Mouse (Mus musculus): ENCODE data around the gene Nova1. TPM values are rescaled to one million over a fixed set of nuclear protein-coding genes. Genes with fewer than 3 reads are reported as not detected.
A peak's percentile ranks its signal among the peaks of the same experiment; 100 is the strongest.

Gene Nova1
- 13.3 and 22.4 TPM in 2 replicates for polyA plus RNA-seq (2016; fragmentation: Nextera tagmentation; extraction: Ambion mirVana)

GRCm38 (mm10) chr12:46818856-46819347 is at the start of gene Nova1:
Gene Nova1, minus strand, starts transcription at chr12:46818929.
- WGBS, result 5% methylated on average over 47 of the region's 68 CpGs

GRCm38 (mm10) chr12:46819348-46820022 is 756 bp upstream of the Nova1 start:
- no peaks in the 10 kb centered on the region for H3K36me3 ChIP-seq
- peak overlapping the region; percentile 100 for H3K27ac ChIP-seq (replicated peaks)
- WGBS, result under 1% methylated on average over 56 of the region's 57 CpGs
- no peaks in the 10 kb centered on the region for H3K9me3 ChIP-seq (replicated peaks)
- H3K4me3 ChIP-seq, result peak overlapping the region; percentile 85
- no peaks in the 10 kb centered on the region for H3K27me3 ChIP-seq (ENCODE audit: low read depth, poor library complexity, severe bottlenecking)
- peak; percentile 98 for DNase-seq (ENCODE audit: low spot score)
- peaks cover 30% of the 10 kb centered on the region for H3K4me1 ChIP-seq

More at GRCm38 (mm10) chr12:46818856-46819347, at the start of gene Nova1:
- peaks cover 33% of the 10 kb centered on the region for H3K4me1 ChIP-seq
- H3K27me3 ChIP-seq (ENCODE audit: low read depth, poor library complexity, severe bottlenecking), result no peaks in the 10 kb centered on the region
- H3K9me3 ChIP-seq (replicated peaks), result no peaks in the 10 kb centered on the region
- peak within 1 kb of the TSS; percentile 100 for H3K27ac ChIP-seq (replicated peaks)
- DNase-seq (ENCODE audit: low spot score), result peak; percentile 85
- peak within 1 kb of the TSS; percentile 85 for H3K4me3 ChIP-seq
- no peaks in the 10 kb centered on the region for H3K36me3 ChIP-seq

- Histone ChIP-seq H3K4me3 (peak overlapping the region; percentile 85), H3K9me3 (replicated peaks) (no peaks in the 10 kb centered on the region), H3K27me3 (ENCODE audit: low read depth, poor library complexity, severe bottlenecking) (no peaks in the 10 kb centered on the region), H3K4me1 (peaks cover 33% of the 10 kb centered on the region), H3K36me3 (no peaks in the 10 kb centered on the region), H3K27ac (replicated peaks) (peak overlapping the region; percentile 100)
- under 1% methylated on average over 60 of the region's 61 CpGs for WGBS
- DNase-seq (ENCODE audit: low spot score), result peak; percentile 75
Observed at GRCm38 (mm10) chr12:46818021-46818855, 491 bp downstream of the Nova1 start.

- 9% methylated on average over 14 of the region's 14 CpGs for WGBS
- Histone ChIP-seq H3K27ac (replicated peaks) (peak overlapping the region; percentile 100), H3K4me3 (peak overlapping the region; percentile 85), H3K27me3 (ENCODE audit: low read depth, poor library complexity, severe bottlenecking) (no peaks in the 10 kb centered on the region), H3K9me3 (replicated peaks) (no peaks in the 10 kb centered on the region), H3K4me1 (peaks cover 33% of the 10 kb centered on the region), H3K36me3 (no peaks in the 10 kb centered on the region)
- no peak for DNase-seq (ENCODE audit: low spot score)
Observed at GRCm38 (mm10) chr12:46817211-46817803, 1.4 kb downstream of the Nova1 start.

- WGBS, result 32% methylated on average over 3 of the region's 3 CpGs
- no peak for DNase-seq (ENCODE audit: low spot score)
Observed at GRCm38 (mm10) chr12:46816291-46816690, 2.4 kb downstream of the Nova1 start.

GRCm38 (mm10) chr12:46815697-46816096 is 3.0 kb downstream of the Nova1 start:
- Histone ChIP-seq H3K27me3 (ENCODE audit: low read depth, poor library complexity, severe bottlenecking) (no peaks in the 10 kb centered on the region), H3K4me3 (peak overlapping the region; percentile 85), H3K9me3 (replicated peaks) (no peaks in the 10 kb centered on the region), H3K27ac (replicated peaks) (peak overlapping the region; percentile 100), H3K4me1 (peaks cover 31% of the 10 kb centered on the region), H3K36me3 (no peaks in the 10 kb centered on the region)
- 68% methylated on average over 5 of the region's 5 CpGs for WGBS
- DNase-seq (ENCODE audit: low spot score), result no peak

More at GRCm38 (mm10) chr12:46816291-46816690, 2.4 kb downstream of the Nova1 start:
- H3K27me3 ChIP-seq (ENCODE audit: low read depth, poor library complexity, severe bottlenecking), result no peaks in the 10 kb centered on the region
- H3K4me3 ChIP-seq, result peak overlapping the region; percentile 85
- no peaks in the 10 kb centered on the region for H3K9me3 ChIP-seq (replicated peaks)
- H3K36me3 ChIP-seq, result no peaks in the 10 kb centered on the region
- H3K27ac ChIP-seq (replicated peaks), result peak overlapping the region; percentile 100
- peaks cover 33% of the 10 kb centered on the region for H3K4me1 ChIP-seq

GRCm38 (mm10) chr12:46814820-46815219 is 3.9 kb downstream of the Nova1 start:
- H3K4me1 ChIP-seq, result peaks cover 23% of the 10 kb centered on the region
- DNase-seq (ENCODE audit: low spot score), result no peak
- no peaks in the 10 kb centered on the region for H3K9me3 ChIP-seq (replicated peaks)
- no peaks in the 10 kb centered on the region for H3K27me3 ChIP-seq (ENCODE audit: low read depth, poor library complexity, severe bottlenecking)
- H3K27ac ChIP-seq (replicated peaks), result no peak overlapping the region
- peak overlapping the region; percentile 85; the same call in 1 of the 2 replicates for H3K4me3 ChIP-seq
- 88% methylated on average over 4 of the region's 4 CpGs for WGBS
- no peaks in the 10 kb centered on the region for H3K36me3 ChIP-seq

- Histone ChIP-seq H3K4me3 (no peak overlapping the region), H3K36me3 (peaks cover 11% of the 10 kb centered on the region; the same call in 1 of the 2 replicates), H3K9me3 (replicated peaks) (no peaks in the 10 kb centered on the region), H3K27me3 (ENCODE audit: low read depth, poor library complexity, severe bottlenecking) (no peaks in the 10 kb centered on the region), H3K4me1 (no peaks in the 10 kb centered on the region), H3K27ac (replicated peaks) (no peak overlapping the region)
- DNase-seq (ENCODE audit: low spot score), result no peak
- WGBS, result 93% methylated on average over 1 of the region's 1 CpGs
Observed at GRCm38 (mm10) chr12:46801311-46801710, 17.4 kb downstream of the Nova1 start.

GRCm38 (mm10) chr12:46782301-46783280 is 36.1 kb downstream of the Nova1 start:
- Histone ChIP-seq H3K4me1 (no peaks in the 10 kb centered on the region), H3K27me3 (ENCODE audit: low read depth, poor library complexity, severe bottlenecking) (no peaks in the 10 kb centered on the region), H3K4me3 (no peak overlapping the region), H3K9me3 (replicated peaks) (no peaks in the 10 kb centered on the region), H3K36me3 (peaks cover 5% of the 10 kb centered on the region; the same call in 1 of the 2 replicates), H3K27ac (replicated peaks) (no peak overlapping the region)
- 78% methylated on average over 8 of the region's 8 CpGs for WGBS
- no peak for DNase-seq (ENCODE audit: low spot score)

GRCm38 (mm10) chr12:46781481-46781880 is 37.2 kb downstream of the Nova1 start:
- Histone ChIP-seq H3K27me3 (ENCODE audit: low read depth, poor library complexity, severe bottlenecking) (no peaks in the 10 kb centered on the region), H3K9me3 (replicated peaks) (no peaks in the 10 kb centered on the region), H3K4me1 (no peaks in the 10 kb centered on the region), H3K36me3 (peaks cover 2% of the 10 kb centered on the region; the same call in 1 of the 2 replicates), H3K4me3 (no peak overlapping the region), H3K27ac (replicated peaks) (no peak overlapping the region)
- DNase-seq (ENCODE audit: low spot score), result no peak

GRCm38 (mm10) chr12:46780983-46781382 is 37.7 kb downstream of the Nova1 start:
- WGBS, result 99% methylated on average over 2 of the region's 2 CpGs
- DNase-seq (ENCODE audit: low spot score), result no peak
- H3K9me3 ChIP-seq (replicated peaks), result no peaks in the 10 kb centered on the region
- H3K36me3 ChIP-seq, result no peaks in the 10 kb centered on the region
- no peak overlapping the region for H3K4me3 ChIP-seq
- no peaks in the 10 kb centered on the region for H3K4me1 ChIP-seq
- H3K27ac ChIP-seq (replicated peaks), result no peak overlapping the region
- no peaks in the 10 kb centered on the region for H3K27me3 ChIP-seq (ENCODE audit: low read depth, poor library complexity, severe bottlenecking)
